Mouse (Mus musculus): ENCODE measurements at regions not wholly inside any gene's neighbourhood (a gene's known extent, or its start where the extent isn't known, plus 50 kb on each side); places are given as distances from the start of the nearest gene placed in this dataset.

DNA sequence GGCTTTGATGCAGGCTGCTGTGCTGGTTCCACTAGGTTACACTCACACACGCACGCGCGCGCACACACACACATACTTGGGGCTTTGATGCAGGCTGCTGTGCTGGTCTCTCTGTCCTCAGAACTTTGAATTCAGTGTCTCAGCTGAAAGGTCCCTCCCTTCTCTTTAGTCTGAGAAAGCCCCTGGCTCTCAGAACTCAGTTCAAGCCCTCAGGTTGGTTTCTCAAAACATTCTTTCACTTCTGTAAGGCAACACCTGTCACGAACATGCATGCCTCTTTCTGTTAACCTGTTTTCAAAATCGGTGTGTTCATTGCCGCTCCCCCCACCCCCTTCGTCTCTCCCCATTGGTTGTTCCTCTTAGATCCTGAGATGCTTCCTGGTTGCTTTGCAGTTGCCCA lies 118.8 kb upstream of the Ccnd2 start:
- Histone ChIP-seq H3K36me3 (replicated peaks; ENCODE audit: low read length) (peaks cover 3% of the 10 kb centered on the region), H3K4me3 (replicated peaks) (no peak overlapping the region), H3K9me3 (peaks cover 19% of the 10 kb centered on the region), H3K27me3 (replicated peaks) (peaks cover 2% of the 10 kb centered on the region), H3K4me1 (peaks cover 45% of the 10 kb centered on the region)
- no peak for TF ChIP-seq FLI1 (IDR thresholded peaks at IDR 0.05; ENCODE audit: low read length)
- no peak for TF ChIP-seq GATA1 (IDR thresholded peaks at IDR 0.05; ENCODE audit: borderline replicate concordance, low read length)

DNA sequence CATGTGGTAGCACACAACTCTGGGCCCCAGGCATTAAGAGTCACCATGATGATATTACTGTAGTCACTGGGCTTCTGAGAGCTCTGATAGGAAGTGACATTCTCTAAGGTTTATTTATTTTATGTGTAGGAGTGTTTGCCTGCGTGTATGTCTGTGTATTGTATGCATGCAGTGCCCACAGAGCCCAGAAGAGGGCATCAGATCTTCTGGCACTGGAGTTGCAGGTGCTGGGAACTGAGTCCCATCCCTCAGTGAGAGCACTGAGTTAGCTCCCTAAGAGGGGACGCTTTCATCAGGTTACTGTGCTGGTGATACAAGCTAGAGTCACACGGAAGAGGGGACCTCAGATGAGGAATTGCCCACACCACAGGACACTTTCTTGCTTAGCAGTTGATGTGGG lies 119.4 kb upstream of the Ccnd2 start:
- no peak for TF ChIP-seq FLI1 (IDR thresholded peaks at IDR 0.05; ENCODE audit: low read length)
- no peak for TF ChIP-seq GATA1 (IDR thresholded peaks at IDR 0.05; ENCODE audit: borderline replicate concordance, low read length)
- peaks cover 19% of the 10 kb centered on the region for H3K9me3 ChIP-seq
- peaks cover 41% of the 10 kb centered on the region for H3K4me1 ChIP-seq
- peaks cover 3% of the 10 kb centered on the region for H3K36me3 ChIP-seq (replicated peaks; ENCODE audit: low read length)
- peaks cover 2% of the 10 kb centered on the region for H3K27me3 ChIP-seq (replicated peaks)
- no peak overlapping the region for H3K4me3 ChIP-seq (replicated peaks)

DNA sequence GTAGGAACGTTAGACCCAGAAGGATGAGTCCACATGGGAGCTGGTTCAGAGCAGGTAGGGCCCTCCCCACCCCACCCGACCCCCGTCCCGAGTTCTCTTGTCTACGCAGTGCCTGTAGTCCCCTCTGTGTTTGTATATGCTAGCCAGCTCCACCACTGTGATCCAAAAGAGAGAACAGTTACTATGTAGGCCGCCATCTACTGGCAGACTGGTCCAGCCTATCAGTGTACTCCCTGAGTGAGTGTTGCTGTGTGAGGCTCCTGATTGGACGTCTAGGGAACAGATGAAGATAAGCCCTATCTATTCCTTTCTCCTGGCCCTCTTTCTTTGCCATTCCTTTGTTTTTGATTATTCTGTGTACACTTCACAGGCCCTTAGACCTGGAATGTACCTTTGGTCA lies 120.6 kb upstream of the Ccnd2 start:
- Histone ChIP-seq H3K36me3 (replicated peaks; ENCODE audit: low read length) (peaks cover 3% of the 10 kb centered on the region), H3K4me1 (peaks cover 29% of the 10 kb centered on the region), H3K27me3 (replicated peaks) (peaks cover 2% of the 10 kb centered on the region), H3K9me3 (peaks cover 19% of the 10 kb centered on the region), H3K4me3 (replicated peaks) (no peak overlapping the region)
- TF ChIP-seq GATA1 (IDR thresholded peaks at IDR 0.05; ENCODE audit: borderline replicate concordance, low read length) (no peak), FLI1 (IDR thresholded peaks at IDR 0.05; ENCODE audit: low read length) (no peak)

DNA sequence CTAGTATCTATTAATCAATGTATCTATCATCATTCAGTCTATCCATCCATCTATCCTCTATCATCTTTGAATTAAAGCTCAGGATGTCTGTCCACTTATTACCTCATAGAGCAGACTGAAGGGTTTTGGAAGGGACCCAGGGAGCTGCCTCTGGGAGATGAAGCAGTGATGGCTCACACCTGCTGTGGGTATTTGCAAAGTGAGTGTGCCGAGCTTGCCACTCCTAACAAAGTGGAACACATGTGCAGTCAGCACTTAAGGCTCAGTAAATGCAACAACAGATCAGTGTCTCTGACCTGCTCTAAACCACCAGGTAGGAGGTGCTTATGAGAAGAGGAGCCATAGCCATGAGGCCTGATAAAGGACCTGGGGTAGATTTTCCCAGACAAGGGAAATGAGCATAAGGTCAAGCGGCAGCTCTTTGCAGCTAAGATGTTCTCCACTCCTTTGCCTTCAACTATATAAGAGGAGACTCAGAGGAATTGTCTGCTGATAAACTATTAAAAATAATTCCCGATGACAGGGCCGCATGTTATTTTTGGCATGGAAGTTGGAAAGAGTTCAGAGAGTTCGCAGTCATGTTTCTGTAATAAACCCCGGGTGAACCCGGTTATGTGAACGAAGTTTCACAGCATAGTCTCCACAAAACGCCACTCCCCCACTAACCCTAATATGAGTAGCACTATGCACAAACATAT lies 122.9 kb upstream of the Ccnd2 start:
- Histone ChIP-seq H3K27me3 (replicated peaks) (peaks cover 2% of the 10 kb centered on the region), H3K4me1 (peaks cover 14% of the 10 kb centered on the region), H3K4me3 (replicated peaks) (no peak overlapping the region), H3K9me3 (peaks cover 34% of the 10 kb centered on the region), H3K36me3 (replicated peaks; ENCODE audit: low read length) (peaks cover 3% of the 10 kb centered on the region)
- no peak for TF ChIP-seq GATA1 (IDR thresholded peaks at IDR 0.05; ENCODE audit: borderline replicate concordance, low read length)
- TF ChIP-seq FLI1 (IDR thresholded peaks at IDR 0.05; ENCODE audit: low read length) = no peak

DNA sequence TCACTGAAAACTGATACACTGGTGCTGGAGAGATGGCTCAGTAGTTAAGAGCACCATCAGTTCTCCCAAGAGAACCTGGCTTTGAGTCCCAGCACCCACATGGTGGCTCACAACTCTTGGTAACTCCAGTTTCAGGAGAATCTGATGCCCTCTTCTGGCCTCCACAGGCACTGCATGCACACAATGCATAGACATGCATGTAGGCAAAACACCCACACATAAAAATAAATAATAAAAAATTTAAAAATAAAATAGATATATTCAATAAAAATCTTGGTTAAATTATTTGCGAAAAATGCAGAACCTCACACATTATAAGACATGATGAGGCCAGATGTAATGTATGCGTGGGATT lies 123.4 kb upstream of the Ccnd2 start:
- H3K9me3 ChIP-seq = peaks cover 39% of the 10 kb centered on the region
- no peak overlapping the region for H3K4me3 ChIP-seq (replicated peaks)
- peaks cover 6% of the 10 kb centered on the region for H3K27me3 ChIP-seq (replicated peaks)
- peaks cover 3% of the 10 kb centered on the region for H3K36me3 ChIP-seq (replicated peaks; ENCODE audit: low read length)
- TF ChIP-seq GATA1 (IDR thresholded peaks at IDR 0.05; ENCODE audit: borderline replicate concordance, low read length) (no peak), FLI1 (IDR thresholded peaks at IDR 0.05; ENCODE audit: low read length) (no peak)
- H3K4me1 ChIP-seq = peaks cover 9% of the 10 kb centered on the region

DNA sequence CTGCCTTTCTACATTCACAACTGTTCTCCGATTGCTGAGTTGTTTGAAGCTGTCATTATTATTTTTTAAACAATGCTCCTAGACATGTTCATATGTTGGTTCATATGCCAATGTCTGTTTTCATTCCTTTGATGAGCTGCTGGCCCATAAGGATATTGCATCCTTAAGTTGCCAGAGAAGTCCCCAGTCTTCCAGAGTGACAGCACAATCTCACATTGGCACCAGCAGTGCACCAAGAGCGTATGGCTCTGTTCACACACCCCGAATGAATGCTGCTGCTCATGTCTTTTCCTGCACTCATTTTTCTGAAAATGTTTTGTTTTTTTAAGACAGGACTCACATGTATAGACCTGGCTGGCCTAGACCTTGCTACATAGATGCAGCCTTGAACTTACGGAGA lies 124.4 kb upstream of the Ccnd2 start:
- TF ChIP-seq FLI1 (IDR thresholded peaks at IDR 0.05; ENCODE audit: low read length) (no peak), GATA1 (IDR thresholded peaks at IDR 0.05; ENCODE audit: borderline replicate concordance, low read length) (no peak)
- H3K36me3 ChIP-seq (replicated peaks; ENCODE audit: low read length) = peaks cover 3% of the 10 kb centered on the region
- peaks cover 6% of the 10 kb centered on the region for H3K27me3 ChIP-seq (replicated peaks)
- H3K4me3 ChIP-seq (replicated peaks) = no peak overlapping the region
- H3K4me1 ChIP-seq = peaks cover 6% of the 10 kb centered on the region
- peaks cover 41% of the 10 kb centered on the region for H3K9me3 ChIP-seq

DNA sequence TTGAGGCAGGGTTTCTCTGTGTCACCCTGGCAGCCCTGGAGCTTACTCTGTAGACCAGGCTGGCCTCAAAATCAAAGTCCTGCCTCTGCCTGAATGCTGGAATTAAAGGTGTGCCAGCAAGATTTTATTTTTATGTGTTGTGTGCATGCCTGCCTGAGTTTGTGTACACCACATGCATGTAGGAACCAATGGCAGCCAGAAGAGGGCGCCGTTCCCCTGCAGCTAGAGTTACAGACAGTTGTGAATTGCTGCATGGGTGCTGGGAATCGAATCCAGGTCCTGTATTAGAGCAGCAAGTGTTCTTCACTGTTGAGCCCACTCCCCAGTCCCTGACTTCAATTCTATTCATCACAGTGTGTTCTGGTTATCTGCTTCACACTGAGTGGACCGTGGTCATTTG lies 126.4 kb upstream of the Ccnd2 start:
- H3K9me3 ChIP-seq = peaks cover 32% of the 10 kb centered on the region

DNA sequence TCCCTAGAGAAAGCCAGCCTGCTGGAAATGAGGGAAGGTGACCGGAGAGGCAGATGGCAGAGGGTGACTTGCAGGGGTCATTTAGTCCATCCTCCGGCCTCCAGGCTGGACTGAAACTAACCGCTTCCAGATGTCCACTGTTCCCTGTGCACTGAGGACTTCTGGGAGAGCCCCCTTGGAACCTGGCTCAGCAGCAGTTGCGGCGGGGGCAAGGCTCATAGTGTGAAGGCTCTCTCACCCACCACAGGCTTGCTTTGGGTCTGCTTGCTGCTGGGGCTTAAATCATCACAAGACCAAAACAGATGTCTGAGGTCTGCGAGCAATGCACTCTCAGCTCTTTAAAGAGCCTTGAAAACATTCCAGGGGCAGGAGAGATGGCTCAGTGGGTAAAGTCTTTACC lies 132.2 kb upstream of the Ccnd2 start:
- H3K36me3 ChIP-seq (replicated peaks; ENCODE audit: low read length) = no peaks in the 10 kb centered on the region
- TF ChIP-seq GATA1 (IDR thresholded peaks at IDR 0.05; ENCODE audit: borderline replicate concordance, low read length) (no peak), FLI1 (IDR thresholded peaks at IDR 0.05; ENCODE audit: low read length) (no peak)
- H3K27me3 ChIP-seq (replicated peaks) = peaks cover 55% of the 10 kb centered on the region
- peaks cover 5% of the 10 kb centered on the region for H3K4me1 ChIP-seq
- H3K4me3 ChIP-seq (replicated peaks) = no peak overlapping the region
- H3K9me3 ChIP-seq = peaks cover 14% of the 10 kb centered on the region

More for the DNA sequence above, 126.4 kb upstream of the Ccnd2 start:
- no peaks in the 10 kb centered on the region for H3K4me1 ChIP-seq
- peaks cover 10% of the 10 kb centered on the region for H3K27me3 ChIP-seq (replicated peaks)
- no peak for TF ChIP-seq GATA1 (IDR thresholded peaks at IDR 0.05; ENCODE audit: borderline replicate concordance, low read length)
- TF ChIP-seq FLI1 (IDR thresholded peaks at IDR 0.05; ENCODE audit: low read length) = no peak
- H3K36me3 ChIP-seq (replicated peaks; ENCODE audit: low read length) = no peaks in the 10 kb centered on the region
- H3K4me3 ChIP-seq (replicated peaks) = no peak overlapping the region

DNA sequence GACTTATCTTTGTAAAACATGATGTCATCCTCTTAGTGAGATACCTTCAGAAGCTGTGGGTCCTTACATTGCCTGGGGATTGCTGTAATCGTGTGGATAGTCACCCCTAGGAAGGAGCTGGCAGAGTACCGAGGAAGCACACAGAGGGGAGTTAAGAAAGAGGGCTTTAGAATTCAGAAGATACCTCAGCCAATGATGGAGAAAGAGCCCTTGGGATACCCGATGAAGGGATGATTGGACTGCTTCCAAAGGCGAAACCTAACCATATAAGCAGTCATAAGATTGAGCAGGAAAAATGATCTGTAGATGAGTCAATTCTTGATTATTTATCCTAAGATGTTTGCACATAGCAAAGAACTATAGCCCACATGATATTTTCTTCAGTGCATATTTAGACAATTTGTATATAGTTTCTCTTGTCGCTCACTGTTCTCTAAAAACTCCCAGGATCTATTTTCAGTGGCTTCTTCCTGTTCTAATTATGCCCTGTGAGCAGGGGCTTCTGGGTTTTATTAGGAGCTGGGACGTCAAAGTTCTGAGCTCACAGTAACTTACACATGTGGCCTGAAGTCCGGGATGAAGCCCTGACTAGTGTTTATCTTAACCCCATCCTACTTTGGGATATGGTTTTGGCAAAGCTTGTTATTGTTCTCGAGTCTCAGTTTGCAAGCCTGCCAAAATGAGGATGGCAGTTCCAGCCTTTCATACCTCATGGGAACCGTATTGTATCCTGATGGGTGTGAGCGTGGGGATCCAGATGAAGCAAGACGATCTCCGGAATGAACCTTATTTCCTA lies 134.9 kb upstream of the Ccnd2 start:
- no peak for TF ChIP-seq GATA1 (IDR thresholded peaks at IDR 0.05; ENCODE audit: borderline replicate concordance, low read length)
- no peak for TF ChIP-seq FLI1 (IDR thresholded peaks at IDR 0.05; ENCODE audit: low read length)
- H3K9me3 ChIP-seq = no peaks in the 10 kb centered on the region
- H3K36me3 ChIP-seq (replicated peaks; ENCODE audit: low read length) = no peaks in the 10 kb centered on the region
- peaks cover 75% of the 10 kb centered on the region for H3K27me3 ChIP-seq (replicated peaks)
- no peak overlapping the region for H3K4me3 ChIP-seq (replicated peaks)
- peaks cover 11% of the 10 kb centered on the region for H3K4me1 ChIP-seq

DNA sequence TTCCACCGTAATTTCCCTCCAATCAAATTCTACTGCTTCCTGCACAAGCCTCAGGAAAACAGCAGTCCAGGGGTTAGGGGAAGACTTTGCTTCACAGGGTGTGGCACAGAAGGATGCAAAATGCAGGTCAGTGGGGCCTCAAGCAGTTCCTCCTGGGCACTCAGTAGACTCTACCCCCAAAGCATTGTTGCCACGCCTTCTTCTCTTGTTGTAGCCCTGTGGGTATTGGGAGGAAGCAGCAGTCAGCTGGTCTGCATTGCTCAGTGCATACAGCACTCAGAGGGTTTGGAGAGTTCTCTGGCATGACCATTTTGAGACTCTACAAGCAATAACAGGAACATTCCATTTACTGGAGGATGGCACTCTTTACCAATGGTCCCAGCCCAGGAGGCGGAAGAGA lies 137.0 kb upstream of the Ccnd2 start:
- H3K4me1 ChIP-seq = peaks cover 14% of the 10 kb centered on the region

More for the DNA sequence above, 137.0 kb upstream of the Ccnd2 start:
- TF ChIP-seq GATA1 (IDR thresholded peaks at IDR 0.05; ENCODE audit: borderline replicate concordance, low read length) = no peak
- TF ChIP-seq FLI1 (IDR thresholded peaks at IDR 0.05; ENCODE audit: low read length) = no peak
- Histone ChIP-seq H3K9me3 (no peaks in the 10 kb centered on the region), H3K27me3 (replicated peaks) (peaks cover 78% of the 10 kb centered on the region), H3K36me3 (replicated peaks; ENCODE audit: low read length) (no peaks in the 10 kb centered on the region), H3K4me3 (replicated peaks) (no peak overlapping the region)

Measured in megakaryocyte, embryonic 14.5 days (primary cell).